ENCODE assay signal across 18 mouse cellular contexts in the genomic region with DNA sequence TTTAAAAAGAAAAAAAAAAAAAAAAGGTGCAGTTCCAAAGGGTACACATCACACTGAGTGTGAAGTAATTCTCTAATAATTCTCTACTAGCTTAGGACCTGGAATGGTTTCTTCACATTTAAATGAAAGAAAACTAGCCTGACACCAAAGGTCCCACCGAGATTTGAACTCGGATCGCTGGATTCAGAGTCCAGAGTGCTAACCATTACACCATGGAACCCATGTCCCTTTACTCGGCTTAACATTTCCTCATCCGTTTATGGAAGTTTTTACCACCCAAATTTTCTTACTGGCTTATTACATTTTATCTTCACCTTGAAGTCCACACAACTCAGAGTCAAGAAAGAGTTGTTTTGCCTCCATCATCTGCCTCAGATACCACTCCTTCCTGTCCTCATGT. TPM values are rescaled to one million over a fixed set of nuclear protein-coding genes. Genes with fewer than 3 reads are reported as not detected.
DNase-seq lines count a peak whose midpoint lies in the region; ATAC-seq and TF ChIP-seq lines count a peak whose summit lies in the region.
"Had no signal": no experiment of that assay in that cellular context is flagged by ENCODE, and none has a peak within 500 bp of the region (broad histone marks: within the 10 kb centered on the region; RNA-seq: fewer than 3 reads in every experiment).

No protein-coding gene starts in this region.

- H3K4me3 ChIP-seq in thymus, adult 2 months (ENCODE audit: control insufficient read depth, insufficient read depth, low read length) = no peak overlapping the region
- no peak overlapping the region for H3K4me3 ChIP-seq in embryonic facial prominence, embryonic 10.5 days
- H3K4me3 ChIP-seq in hindbrain, postnatal 0 days (ENCODE audit: low read length) = no peak overlapping the region
- H3K4me3 ChIP-seq: intestine, embryonic 15.5 days; neural tube, embryonic 13.5 days; stomach, embryonic 15.5 days had no signal

- no peak for ATAC-seq in hindbrain, postnatal 0 days
- ATAC-seq: intestine, embryonic 15.5 days had no signal

- peaks cover 14% of the 10 kb centered on the region for H3K27me3 ChIP-seq in thymus, adult 2 months (ENCODE audit: control insufficient read depth, insufficient read depth, low read length)
- peaks cover 99% of the 10 kb centered on the region for H3K27me3 ChIP-seq in embryonic facial prominence, embryonic 10.5 days (replicated peaks; ENCODE audit: low read depth, poor library complexity, severe bottlenecking)
- H3K27me3 ChIP-seq in hindbrain, postnatal 0 days (ENCODE audit: insufficient read depth, low read length) = peaks cover 92% of the 10 kb centered on the region

- no peak overlapping the region for H3K9ac ChIP-seq in hindbrain, postnatal 0 days (replicated peaks; ENCODE audit: low read length)
- H3K9ac ChIP-seq: intestine, embryonic 15.5 days; neural tube, embryonic 13.5 days; stomach, embryonic 15.5 days had no signal

- H3K27ac ChIP-seq in thymus, adult 2 months (ENCODE audit: control insufficient read depth, insufficient read depth, low read length) = no peak overlapping the region
- no peak overlapping the region for H3K27ac ChIP-seq in embryonic facial prominence, embryonic 10.5 days (replicated peaks)
- H3K27ac ChIP-seq in hindbrain, postnatal 0 days = no peak overlapping the region
- H3K27ac ChIP-seq: intestine, embryonic 15.5 days; neural tube, embryonic 13.5 days; stomach, embryonic 15.5 days had no signal

- H3K4me2 ChIP-seq in hindbrain, postnatal 0 days (ENCODE audit: low read depth, low read length) = no peak overlapping the region
- H3K4me2 ChIP-seq: intestine, embryonic 15.5 days; midbrain, embryonic 11.5 days; neural tube, embryonic 13.5 days; stomach, embryonic 15.5 days had no signal

- DNase-seq in thymus, postnatal 0 days (ENCODE audit: low spot score) = peak; percentile 23
- no peak for DNase-seq in thymus, adult 2 months
- DNase-seq in MN1 (ENCODE audit: low spot score) = peak; percentile 45
- peak; percentile 56 for DNase-seq in embryonic facial prominence, embryonic 10.5 days (ENCODE audit: low spot score)
- no peak for DNase-seq in Muller cell, postnatal 12 days (ENCODE audit: inconsistent ontology term)
- DNase-seq in hindbrain, postnatal 0 days (ENCODE audit: low spot score) = no peak
- no peak for DNase-seq in adrenal gland, postnatal 14 days
- DNase-seq: cerebellum, adult 8-10 months; kidney, postnatal 25 days; right cerebral cortex, postnatal 4 days had no signal

- TF ChIP-seq POLR2A in thymus, adult 2 months (IDR thresholded peaks at IDR 0.05; ENCODE audit: control insufficient read depth, extremely low read depth, insufficient read depth, low read length, poor library complexity) = no peak

- TF ChIP-seq CTCF in thymus, adult 2 months (IDR thresholded peaks at IDR 0.05; ENCODE audit: borderline replicate concordance, control insufficient read depth, extremely low read depth, insufficient read depth, low read length, poor library complexity) = no peak
- TF ChIP-seq CTCF in hindbrain, postnatal 0 days (IDR thresholded peaks at IDR 0.05; ENCODE audit: low read depth) = no peak

- WGBS in thymus, adult 2 months = 7% methylated on average over 5 of the region's 5 CpGs
- WGBS in embryonic facial prominence, embryonic 10.5 days = 2% methylated on average over 5 of the region's 5 CpGs
- 2% methylated on average over 5 of the region's 5 CpGs for WGBS in hindbrain, postnatal 0 days

- H3K9me3 ChIP-seq in embryonic facial prominence, embryonic 10.5 days = no peaks in the 10 kb centered on the region
- H3K9me3 ChIP-seq in hindbrain, postnatal 0 days (ENCODE audit: low read length) = no peaks in the 10 kb centered on the region
- H3K9me3 ChIP-seq: intestine, embryonic 15.5 days; neural tube, embryonic 13.5 days; stomach, embryonic 15.5 days had no signal

- 0 out of 2 replicates have a peak, but pooled peaks cover 3% of the 10 kb centered on the region for H3K4me1 ChIP-seq in thymus, adult 2 months (replicated peaks; ENCODE audit: control insufficient read depth, insufficient read depth, low read length)
- peaks cover 5% of the 10 kb centered on the region for H3K4me1 ChIP-seq in embryonic facial prominence, embryonic 10.5 days
- no peaks in the 10 kb centered on the region for H3K4me1 ChIP-seq in hindbrain, postnatal 0 days (ENCODE audit: insufficient read depth, low read length)

- H3K36me3 ChIP-seq in thymus, adult 2 months (ENCODE audit: control insufficient read depth, insufficient read depth, low read length) = no peaks in the 10 kb centered on the region
- H3K36me3 ChIP-seq in embryonic facial prominence, embryonic 10.5 days (replicated peaks) = no peaks in the 10 kb centered on the region
- H3K36me3 ChIP-seq in hindbrain, postnatal 0 days (ENCODE audit: insufficient read depth, low read length) = no peaks in the 10 kb centered on the region
- H3K36me3 ChIP-seq: intestine, embryonic 15.5 days; neural tube, embryonic 13.5 days; stomach, embryonic 15.5 days had no signal

RNA-seq across cellular contexts. Expression of a gene that starts 53.2 kb away (rescaled TPM):
- polyA plus RNA-seq in thymus, postnatal 0 days (2015; fragmentation: Nextera tagmentation; extraction: Ambion mirVana) = 0.46 and 0.55 TPM in 2 replicates
- 0.09 and 0.32 TPM in 2 replicates for polyA plus RNA-seq in thymus, adult 2 months (2012; rRNA removed)
- not detected in 2 replicates for polyA plus RNA-seq in embryonic facial prominence, embryonic 10.5 days (2016; fragmentation: Nextera tagmentation; extraction: Ambion mirVana)
- total RNA-seq in hindbrain, postnatal 0 days (2014; rRNA removed) = not detected in 2 replicates
- polyA plus RNA-seq in hindbrain, postnatal 0 days (2015; fragmentation: Nextera tagmentation; extraction: Ambion mirVana) = not detected in 2 replicates
- total RNA-seq in adrenal gland, postnatal 14 days (2021) = not detected in 2 replicates
- total RNA-seq: adrenal gland, postnatal 4 days; granulocyte monocyte progenitor cell, adult 5-6 weeks; heart, postnatal 25 days; left cerebral cortex, adult 8-10 months had no signal
- polyA plus RNA-seq: midbrain, embryonic 11.5 days; neural tube, embryonic 13.5 days had no signal

Comparison
In these comparisons a context has a peak if more than half of its experiments do, and no peak if none do; other contexts are left out.
1. DNase-seq: peak in thymus, postnatal 0 days (single experiment), MN1 (single experiment) and embryonic facial prominence, embryonic 10.5 days (single experiment); none in thymus, adult 2 months (single experiment), Muller cell, postnatal 12 days (single experiment), hindbrain, postnatal 0 days (single experiment) and adrenal gland, postnatal 14 days (single experiment).